Mouse (Mus musculus) gastrocnemius, adult 2 months (tissue): ENCODE results near the gene Defa25. TPM values are rescaled to one million over a fixed set of nuclear protein-coding genes. Genes with fewer than 3 reads are reported as not detected.
"Not testable (repeated sequence)": the region's sequence is repeated elsewhere in the genome, so short reads cannot be mapped to it uniquely, and the experiment has no call there.

Experiments
- DNase-seq: peaks from one replicate; pipeline ENCODE4 v3.0.0; 2022
- H3K27ac ChIP-seq: fragments of 200-600 bp; 2 replicates; pipeline ENCODE4 v1.8.1; 2022; ENCODE audit warnings: mild to moderate bottlenecking
- H3K4me3 ChIP-seq: fragments of 200-600 bp; 2 replicates; pipeline ENCODE4 v1.8.1; 2022; ENCODE audit warnings: mild to moderate bottlenecking, moderate library complexity
- CTCF ChIP-seq: fragments of 200-600 bp; IDR thresholded peaks from 2 replicates; pipeline ENCODE4 v1.8.1; 2022; ENCODE audit warnings: antibody characterized with exemption, mild to moderate bottlenecking, moderate library complexity
- intact Hi-C: fragments of 180-260 bp; cut with DNase I; formaldehyde crosslinking; loops from one replicate; pipeline ENCODE4 v1.15.1; 2025
- long read RNA-seq, 2 experiments: library from polyadenylated mRNA; stranded (forward); transcript quantifications; one replicate each; pipeline ENCODE4 v2.0.0; 2021
- total RNA-seq, 2 experiments: library from RNA; stranded (reverse); gene quantifications; 2 replicates each; pipeline ENCODE4 v1.2.3; 2021

The Defa25 gene
- not detected for total RNA-seq
- long read RNA-seq, experiment 1: 0 reads
- long read RNA-seq, experiment 2: 0 reads

DNA sequence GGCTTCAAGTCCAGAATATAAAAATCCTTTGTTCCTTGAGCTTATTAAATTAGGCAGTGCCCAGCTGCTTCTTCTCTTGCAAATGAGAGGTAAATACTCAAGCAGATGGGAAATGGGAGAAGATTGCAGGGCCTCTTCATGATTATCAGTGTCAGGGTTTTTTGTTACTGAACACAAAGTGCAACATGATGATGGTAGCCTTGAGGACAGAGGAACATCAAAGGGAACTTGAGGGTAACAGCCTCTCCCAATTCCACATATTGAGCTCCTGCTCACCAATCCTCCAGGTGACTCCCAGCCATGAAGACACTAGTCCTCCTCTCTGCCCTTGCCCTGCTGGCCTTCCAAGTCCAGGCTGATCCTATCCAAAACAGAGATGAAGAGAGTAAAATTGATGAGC, at the start of gene Defa25:
Gene Defa25 (plus strand): TSS at position 301 of the 400 bp plus-strand sequence.
- H3K4me3 ChIP-seq, intact Hi-C loops, DNase-seq, H3K27ac ChIP-seq: not testable (repeated sequence)

DNA sequence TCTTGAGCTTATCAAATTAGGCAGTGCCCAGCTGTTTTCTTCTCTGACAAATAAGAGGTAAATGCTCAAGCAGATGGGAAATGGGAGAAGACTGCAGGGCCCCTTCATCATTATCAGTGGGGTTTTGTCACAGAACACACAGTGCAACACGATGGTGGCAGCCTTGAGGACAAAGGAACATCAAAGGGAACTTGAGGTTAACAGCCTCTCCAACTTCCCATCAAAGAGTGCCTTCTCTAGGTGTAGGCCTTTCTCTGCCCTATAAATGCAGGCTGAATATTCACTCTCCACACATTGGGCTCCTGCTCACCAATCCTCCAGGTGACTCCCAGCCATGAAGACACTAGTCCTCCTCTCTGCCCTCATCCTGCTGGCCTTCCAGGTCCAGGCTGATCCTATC, 29.5 kb upstream of the Defa25 start, which contains the start of gene Defa23:
Gene Defa23 (plus strand): TSS at position 301 of the 400 bp plus-strand sequence.
- H3K27ac ChIP-seq, DNase-seq, intact Hi-C loops, H3K4me3 ChIP-seq: not testable (repeated sequence)

- H3K27ac ChIP-seq, H3K4me3 ChIP-seq, intact Hi-C loops, DNase-seq: not testable (repeated sequence)
Measured at GRCm38 (mm10) chr8:21064738-21065137, 19.5 kb upstream of the Defa25 start, which contains the start of gene Defa35. Gene Defa35, plus strand, starts transcription at chr8:21065038.

- no peak for DNase-seq
- Histone ChIP-seq H3K27ac (no peak overlapping the region), H3K4me3 (no peak overlapping the region)
- TF ChIP-seq CTCF: no peak
- intact Hi-C loops: no loop called here
Measured at GRCm38 (mm10) chr8:21093106-21093505, 8.9 kb downstream of the Defa25 start.

DNA sequence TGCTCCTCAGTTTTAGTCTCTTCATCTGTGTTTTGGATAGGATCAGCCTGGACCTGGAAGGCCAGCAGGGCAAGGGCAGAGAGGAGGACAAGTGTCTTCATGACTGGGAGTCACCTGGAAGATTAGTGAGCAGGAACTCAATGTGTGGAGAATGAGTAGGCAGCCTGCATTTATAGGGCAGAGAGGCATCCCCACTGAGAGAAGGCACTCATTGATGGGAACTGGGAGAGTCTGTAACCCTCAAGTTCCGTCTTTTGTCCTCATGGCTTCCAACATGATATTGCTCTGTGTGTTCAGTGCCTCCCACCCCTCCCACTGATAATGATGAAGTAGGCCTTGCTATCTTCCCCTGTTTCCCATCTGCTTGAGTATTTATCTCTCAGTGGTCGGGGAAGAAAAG, 11.7 kb downstream of the Defa25 start, which contains the start of gene Gm14851:
Gene Gm14851 (minus strand): TSS at position 101 of the 400 bp plus-strand sequence.
- DNase-seq, H3K27ac ChIP-seq, H3K4me3 ChIP-seq, intact Hi-C loops: not testable (repeated sequence)

- H3K27ac ChIP-seq, DNase-seq, H3K4me3 ChIP-seq, intact Hi-C loops: not testable (repeated sequence)
Measured at GRCm38 (mm10) chr8:21134342-21134741, 50.1 kb downstream of the Defa25 start, which contains the start of gene Defa30. Gene Defa30, plus strand, starts transcription at chr8:21134642.

Other genes with a start within 250 kb of the Defa25 start
- not detected for gene Defb33, start 191.8 kb upstream of the Defa25 start, total RNA-seq
- gene Gm15056, start 181.8 kb upstream of the Defa25 start, total RNA-seq: not detected
- gene Gm6040, start 162.4 kb upstream of the Defa25 start, total RNA-seq: not detected
- gene AY761185, start 139.7 kb upstream of the Defa25 start, total RNA-seq: not detected
- gene Defa21, start 58.9 kb upstream of the Defa25 start, total RNA-seq: not detected
- gene Defa23, start 29.4 kb upstream of the Defa25 start, total RNA-seq: not detected
- not detected for gene Defa35, start 19.4 kb upstream of the Defa25 start, total RNA-seq
- not detected for gene Gm14851, start 11.6 kb downstream of the Defa25 start, total RNA-seq
- not detected for gene Defa30, start 50.2 kb downstream of the Defa25 start, total RNA-seq
- not detected for gene Defa22, start 77.8 kb downstream of the Defa25 start, total RNA-seq
- gene Defa31, start 107.2 kb downstream of the Defa25 start, total RNA-seq: not detected
- gene Gm15293, start 117.1 kb downstream of the Defa25 start, total RNA-seq: not detected
- gene Gm15292, start 165.3 kb downstream of the Defa25 start, total RNA-seq: not detected
- gene Defa27, start 231.1 kb downstream of the Defa25 start, total RNA-seq: not detected
- not detected for gene Defa29, start 242.6 kb downstream of the Defa25 start, total RNA-seq